Mouse (Mus musculus) spleen, adult 2 months (tissue): ENCODE measurements at regions not wholly inside any gene's neighbourhood (a gene's known extent, or its start where the extent isn't known, plus 50 kb on each side); places are given as distances from the start of the nearest gene placed in this dataset.

Source experiments
- CTCF ChIP-seq: fragments of 200-500 bp; IDR thresholded peaks from 2 replicates; pipeline ENCODE4 v1.5.1; 2011; ENCODE audit warnings: mild to moderate bottlenecking, inconsistent platforms; ENCODE audit not compliant: insufficient read depth, insufficient read length, insufficient replicate concordance; ENCODE audit errors: extremely low read depth
- POLR2A ChIP-seq: fragments of 200-500 bp; IDR thresholded peaks from 2 replicates; pipeline ENCODE4 v1.6.1; 2011; ENCODE audit warnings: low read depth, low read length, inconsistent platforms

- TF ChIP-seq CTCF (no peak), POLR2A (no peak)
Observed at GRCm38 (mm10) chr11:64314997-64315396, 120.1 kb upstream of the Hs3st3a1 start.
